Mouse (Mus musculus) forebrain, postnatal 0 days (tissue): ENCODE data around the gene Mapre3. TPM values are rescaled to one million over a fixed set of nuclear protein-coding genes. Genes with fewer than 3 reads are reported as not detected.
A peak's percentile ranks its signal among the peaks of the same experiment; 100 is the strongest.
"Not testable (repeated sequence)": the region's sequence is repeated elsewhere in the genome, so short reads cannot be mapped to it uniquely, and the experiment has no call there.

Experiments
- ATAC-seq: fragments of 200-750 bp; cut with Nextera tagmentation; 2 replicates; pipeline ENCODE4 v1.8.0; 2017; ENCODE audit warnings: mild to moderate bottlenecking, moderate library complexity
- DNase-seq: peaks from one replicate; pipeline ENCODE4 v3.0.0-alpha.2; 2015
- H3K27ac ChIP-seq: fragments of 300-500 bp; sonication (generic); 2 replicates; pipeline ENCODE4 v1.5.1; 2014; ENCODE audit warnings: low read depth, mild to moderate bottlenecking, antibody characterized with exemption, low read length, moderate library complexity, mixed read lengths
- H3K27me3 ChIP-seq: fragments of 300-500 bp; sonication (generic); 2 replicates; pipeline ENCODE4 v1.6.1; 2014; ENCODE audit warnings: mild to moderate bottlenecking, low read length, mixed read lengths; ENCODE audit not compliant: insufficient read depth
- H3K36me3 ChIP-seq: fragments of 300-500 bp; sonication (generic); 2 replicates; pipeline ENCODE4 v1.6.1; 2014; ENCODE audit warnings: mild to moderate bottlenecking, moderate library complexity; ENCODE audit not compliant: insufficient read depth
- H3K4me1 ChIP-seq: fragments of 300-500 bp; sonication (generic); 2 replicates; pipeline ENCODE4 v1.6.1; 2014; ENCODE audit warnings: antibody characterized with exemption; ENCODE audit not compliant: insufficient read depth
- H3K4me2 ChIP-seq: fragments of 300-500 bp; sonication (generic); 2 replicates; pipeline ENCODE4 v1.6.1; 2014; ENCODE audit warnings: low read depth, mild to moderate bottlenecking, moderate library complexity
- H3K4me3 ChIP-seq: fragments of 300-500 bp; sonication (generic); 2 replicates; pipeline ENCODE4 v1.5.1; 2014; ENCODE audit warnings: low read depth, low read length, mixed read lengths
- H3K9ac ChIP-seq: fragments of 300-500 bp; sonication (generic); 2 replicates; pipeline ENCODE4 v1.6.1; 2014; ENCODE audit warnings: mild to moderate bottlenecking
- H3K9me3 ChIP-seq: fragments of 300-500 bp; sonication (generic); 2 replicates; pipeline ENCODE4 v1.6.1; 2016; ENCODE audit warnings: low read length
- CTCF ChIP-seq: sonication (generic); IDR thresholded peaks from 2 replicates; pipeline ENCODE4 v1.5.1; 2016; ENCODE audit warnings: antibody characterized with exemption, control low read depth, low read depth
- WGBS: fragments of 180-500 bp; shearing (Covaris S2); extraction: QIAGEN DNeasy Blood & Tissue Kit; methylation state at CpG from one replicate; pipeline ENCODE4 v1.1.7; 2014; 5-methylcytosine and 5-hydroxymethylcytosine counted together
- polyA plus RNA-seq: library from polyadenylated mRNA; unstranded; fragments of >200 nt; fragmentation: Nextera tagmentation; extraction: Ambion mirVana; gene quantifications from 2 replicates; pipeline ENCODE4 v1.2.1, GENCODE M21; 2015
- total RNA-seq: library from RNA; depleted of rRNA; stranded (reverse); fragments of >200 nt; gene quantifications from 2 replicates; pipeline ENCODE4 v1.2.3, GENCODE M21; 2014

Mapre3 gene
- total and polyA plus RNA-seq, 2 experiments from 2014 or later, result 55.0 to 141 TPM

GRCm38 (mm10) chr5:30868981-30869380 lies 54.5 kb downstream of the Mapre3 start:
- WGBS, result 18% methylated on average over 9 of the region's 9 CpGs
- no peak for TF ChIP-seq CTCF
- Histone ChIP-seq H3K4me2 (peak overlapping the region; percentile 83), H3K27me3 (no peaks in the 10 kb centered on the region), H3K27ac (peak overlapping the region; percentile 62; the same call in 1 of the 2 replicates), H3K4me3 (peak overlapping the region; percentile 90), H3K4me1 (peaks cover 12% of the 10 kb centered on the region), H3K9ac (peak overlapping the region; percentile 81), H3K9me3 (no peaks in the 10 kb centered on the region), H3K36me3 (peaks cover 59% of the 10 kb centered on the region)
- DNase-seq, result no peak
- no peak; the same call in 1 of the 2 replicates for ATAC-seq

- no peaks in the 10 kb centered on the region for H3K9me3 ChIP-seq
- ATAC-seq, result peak; percentile 96
These were observed 55.1 kb downstream of the Mapre3 start for GRCm38 (mm10) chr5:30869405-30870130.

GRCm38 (mm10) chr5:30870131-30870406 lies 55.6 kb downstream of the Mapre3 start:
- Histone ChIP-seq H3K4me2 (peak overlapping the region; percentile 83), H3K27ac (0 out of 2 replicates have a peak overlapping the region, but pooled peaks have one; percentile 62), H3K36me3 (peaks cover 60% of the 10 kb centered on the region), H3K4me3 (peak overlapping the region; percentile 90), H3K4me1 (peaks cover 12% of the 10 kb centered on the region), H3K9me3 (no peaks in the 10 kb centered on the region), H3K27me3 (no peaks in the 10 kb centered on the region), H3K9ac (peak overlapping the region; percentile 81)
- no peak for DNase-seq
- TF ChIP-seq CTCF, result no peak
- WGBS, result 22% methylated on average over 2 of the region's 2 CpGs
- no peak for ATAC-seq

More at GRCm38 (mm10) chr5:30869405-30870130, 55.1 kb downstream of the Mapre3 start:
- Histone ChIP-seq H3K4me1 (peaks cover 12% of the 10 kb centered on the region), H3K36me3 (peaks cover 59% of the 10 kb centered on the region), H3K4me3 (peak overlapping the region; percentile 90), H3K27me3 (no peaks in the 10 kb centered on the region), H3K9ac (peak overlapping the region; percentile 81), H3K4me2 (peak overlapping the region; percentile 83), H3K27ac (peak overlapping the region; percentile 62; the same call in 1 of the 2 replicates)
- DNase-seq, result peak; percentile 88
- peak; percentile 18; the same call in 1 of the 2 replicates for TF ChIP-seq CTCF
- WGBS, result under 1% methylated on average over 55 of the region's 63 CpGs

GRCm38 (mm10) chr5:30872574-30872973 lies 58.1 kb downstream of the Mapre3 start:
- Histone ChIP-seq H3K36me3 (peaks cover 67% of the 10 kb centered on the region), H3K9me3 (no peaks in the 10 kb centered on the region), H3K27ac (no peak overlapping the region), H3K4me3 (no peak overlapping the region), H3K4me2 (no peak overlapping the region), H3K27me3 (no peaks in the 10 kb centered on the region), H3K4me1 (peaks cover 12% of the 10 kb centered on the region), H3K9ac (no peak overlapping the region)
- DNase-seq, result no peak
- WGBS, result 93% methylated on average over 9 of the region's 9 CpGs
- TF ChIP-seq CTCF, result no peak
- ATAC-seq, result no peak

GRCm38 (mm10) chr5:30874365-30874764 lies 59.9 kb downstream of the Mapre3 start:
- Histone ChIP-seq H3K9ac (no peak overlapping the region), H3K4me2 (no peak overlapping the region), H3K9me3 (no peaks in the 10 kb centered on the region), H3K27ac (no peak overlapping the region), H3K36me3 (peaks cover 69% of the 10 kb centered on the region), H3K4me1 (peaks cover 12% of the 10 kb centered on the region), H3K27me3 (no peaks in the 10 kb centered on the region), H3K4me3 (no peak overlapping the region)
- ATAC-seq (no peak), DNase-seq (no peak)
- 93% methylated on average over 7 of the region's 7 CpGs for WGBS
- TF ChIP-seq CTCF, result no peak

GRCm38 (mm10) chr5:30878616-30879015 lies 64.2 kb downstream of the Mapre3 start:
- Histone ChIP-seq H3K27ac (peak overlapping the region; percentile 50; the same call in 1 of the 2 replicates), H3K9ac (no peak overlapping the region), H3K36me3 (peaks cover 42% of the 10 kb centered on the region), H3K9me3 (no peaks in the 10 kb centered on the region), H3K27me3 (no peaks in the 10 kb centered on the region), H3K4me2 (no peak overlapping the region), H3K4me1 (0 out of 2 replicates have a peak, but pooled peaks cover 3% of the 10 kb centered on the region), H3K4me3 (no peak overlapping the region)
- peak; percentile 78 for DNase-seq
- 45% methylated on average over 6 of the region's 6 CpGs for WGBS
- ATAC-seq, result peak; percentile 69
- TF ChIP-seq CTCF, result no peak

GRCm38 (mm10) chr5:30879347-30879943 lies 65.0 kb downstream of the Mapre3 start:
- DNase-seq (peak; percentile 23), ATAC-seq (peak; percentile 67; the same call in 1 of the 2 replicates)
- H3K36me3 ChIP-seq, result peaks cover 34% of the 10 kb centered on the region
- H3K4me3 ChIP-seq, result no peak overlapping the region
- WGBS, result 74% methylated on average over 5 of the region's 5 CpGs
- no peak overlapping the region for H3K4me2 ChIP-seq
- H3K27me3 ChIP-seq, result no peaks in the 10 kb centered on the region
- 0 out of 2 replicates have a peak, but pooled peaks have one; percentile 20 for TF ChIP-seq CTCF
- 0 out of 2 replicates have a peak, but pooled peaks cover 3% of the 10 kb centered on the region for H3K4me1 ChIP-seq
- H3K9me3 ChIP-seq, result no peaks in the 10 kb centered on the region
- H3K27ac ChIP-seq, result no peak overlapping the region
- H3K9ac ChIP-seq, result no peak overlapping the region

GRCm38 (mm10) chr5:30881839-30882238 lies 67.4 kb downstream of the Mapre3 start:
- DNase-seq, H3K4me2 ChIP-seq, H3K27ac ChIP-seq, ATAC-seq, H3K27me3 ChIP-seq, H3K9me3 ChIP-seq, H3K4me3 ChIP-seq, H3K4me1 ChIP-seq, H3K9ac ChIP-seq: not testable (repeated sequence)
- 87% methylated on average over 4 of the region's 4 CpGs for WGBS
- peaks cover 10% of the 10 kb centered on the region for H3K36me3 ChIP-seq
